Mouse (Mus musculus): Measurements from ENCODE around the gene Tjp1. TPM values are rescaled to one million over a fixed set of nuclear protein-coding genes. Genes with fewer than 3 reads are reported as not detected.

The Tjp1 gene
- polyA plus RNA-seq, 1 experiment: 75.2 TPM

DNA sequence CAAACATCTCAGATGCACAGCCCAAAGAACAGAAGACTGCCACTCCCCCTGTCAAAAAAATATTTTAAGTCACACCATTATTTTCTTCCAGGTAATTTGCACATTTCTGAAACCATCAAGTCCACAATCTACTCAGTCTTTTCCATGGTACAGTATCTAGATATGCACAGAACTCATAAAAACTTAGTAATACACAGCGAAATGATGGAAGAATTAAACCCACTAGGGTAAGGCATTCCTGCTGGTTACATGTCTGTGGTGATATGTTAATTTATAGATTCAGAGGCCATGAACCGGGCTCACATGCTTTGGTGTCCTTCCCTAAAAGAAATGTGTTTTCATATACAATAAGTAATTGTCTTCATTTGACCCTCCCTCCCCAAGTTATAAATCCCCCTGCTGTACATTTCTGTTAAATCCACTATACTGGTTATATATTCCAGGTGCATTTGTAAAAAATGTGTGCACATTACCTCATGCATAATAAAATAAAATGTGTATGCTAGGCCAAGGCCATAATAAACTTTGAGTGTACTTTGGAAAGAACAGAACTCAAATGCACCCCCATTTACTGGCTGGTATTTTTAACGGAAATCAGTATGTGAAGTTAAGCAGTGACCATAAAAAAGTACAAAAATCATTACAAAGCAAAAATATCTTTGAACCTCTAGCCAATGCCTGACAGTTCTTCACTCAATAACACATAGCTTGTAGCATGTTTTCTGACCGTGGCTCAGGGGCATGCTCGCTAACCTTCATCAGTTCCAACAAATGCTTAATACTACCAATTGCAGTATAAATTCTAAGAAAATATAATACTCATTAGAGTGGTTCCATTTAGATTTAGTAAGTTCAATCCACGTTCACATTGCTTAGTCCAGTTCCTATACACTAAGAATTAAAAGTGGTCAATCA is 230.6 kb downstream of the Tjp1 start:
- Histone ChIP-seq H3K4me3 (ENCODE audit: insufficient read depth, low read length) (no peak overlapping the region), H3K27ac (ENCODE audit: insufficient read depth, low read length) (no peak overlapping the region), H3K4me1 (ENCODE audit: control insufficient read depth, insufficient read depth, low read length) (no peaks in the 10 kb centered on the region)
- TF ChIP-seq CTCF (IDR thresholded peaks at IDR 0.05; ENCODE audit: borderline replicate concordance, insufficient read depth, low read length) (no peak), POLR2A (IDR thresholded peaks at IDR 0.05; ENCODE audit: low read depth, low read length) (no peak)

DNA sequence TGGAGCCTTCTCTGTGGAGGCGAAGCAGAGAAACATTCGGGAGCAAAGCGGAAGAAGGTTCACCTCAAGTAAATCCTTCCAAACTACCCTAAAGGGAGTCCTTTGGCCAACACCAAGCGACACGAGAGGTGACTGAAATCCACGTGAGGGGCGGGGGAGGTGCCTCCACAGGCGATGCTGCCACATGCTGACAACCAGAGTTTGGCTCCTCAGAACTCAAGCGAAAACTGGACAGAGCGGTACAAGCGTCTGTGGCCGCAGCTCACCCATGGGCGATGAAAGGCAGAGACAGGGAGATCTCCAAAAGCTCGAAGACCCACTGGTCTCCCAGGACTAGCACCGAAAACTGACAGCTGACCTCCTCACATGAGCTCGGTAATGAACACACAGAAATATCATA is 244.7 kb downstream of the Tjp1 start:
- Histone ChIP-seq H3K27ac (ENCODE audit: insufficient read depth, low read length) (no peak overlapping the region), H3K4me1 (ENCODE audit: control insufficient read depth, insufficient read depth, low read length) (no peaks in the 10 kb centered on the region), H3K4me3 (ENCODE audit: insufficient read depth, low read length) (no peak overlapping the region)
- TF ChIP-seq CTCF (IDR thresholded peaks at IDR 0.05; ENCODE audit: borderline replicate concordance, insufficient read depth, low read length): no peak
- TF ChIP-seq POLR2A (IDR thresholded peaks at IDR 0.05; ENCODE audit: low read depth, low read length): no peak

DNA sequence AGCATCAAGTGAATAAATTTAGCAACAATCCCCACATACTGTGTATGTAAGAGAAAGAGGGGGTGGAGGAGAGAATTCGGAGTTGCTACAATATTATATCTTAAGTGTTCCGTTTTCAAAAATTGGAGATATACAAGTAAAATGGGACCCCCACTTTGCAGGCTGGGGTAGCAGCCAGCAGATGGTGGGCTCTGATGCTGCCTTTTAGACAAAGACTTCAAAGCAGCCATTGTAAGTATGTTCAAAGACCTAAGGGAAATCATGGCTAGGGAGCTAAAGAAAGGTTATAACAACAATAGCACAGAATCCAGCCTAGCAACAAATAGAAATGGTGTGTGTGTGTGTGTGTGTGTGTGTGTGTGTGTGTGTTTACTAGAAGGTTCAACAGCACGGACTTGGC is 245.6 kb downstream of the Tjp1 start:
- no peaks in the 10 kb centered on the region for H3K4me1 ChIP-seq (ENCODE audit: control insufficient read depth, insufficient read depth, low read length)
- no peak overlapping the region for H3K27ac ChIP-seq (ENCODE audit: insufficient read depth, low read length)
- no peak overlapping the region for H3K4me3 ChIP-seq (ENCODE audit: insufficient read depth, low read length)
- TF ChIP-seq CTCF (IDR thresholded peaks at IDR 0.05; ENCODE audit: borderline replicate concordance, insufficient read depth, low read length): no peak
- no peak for TF ChIP-seq POLR2A (IDR thresholded peaks at IDR 0.05; ENCODE audit: low read depth, low read length)

DNA sequence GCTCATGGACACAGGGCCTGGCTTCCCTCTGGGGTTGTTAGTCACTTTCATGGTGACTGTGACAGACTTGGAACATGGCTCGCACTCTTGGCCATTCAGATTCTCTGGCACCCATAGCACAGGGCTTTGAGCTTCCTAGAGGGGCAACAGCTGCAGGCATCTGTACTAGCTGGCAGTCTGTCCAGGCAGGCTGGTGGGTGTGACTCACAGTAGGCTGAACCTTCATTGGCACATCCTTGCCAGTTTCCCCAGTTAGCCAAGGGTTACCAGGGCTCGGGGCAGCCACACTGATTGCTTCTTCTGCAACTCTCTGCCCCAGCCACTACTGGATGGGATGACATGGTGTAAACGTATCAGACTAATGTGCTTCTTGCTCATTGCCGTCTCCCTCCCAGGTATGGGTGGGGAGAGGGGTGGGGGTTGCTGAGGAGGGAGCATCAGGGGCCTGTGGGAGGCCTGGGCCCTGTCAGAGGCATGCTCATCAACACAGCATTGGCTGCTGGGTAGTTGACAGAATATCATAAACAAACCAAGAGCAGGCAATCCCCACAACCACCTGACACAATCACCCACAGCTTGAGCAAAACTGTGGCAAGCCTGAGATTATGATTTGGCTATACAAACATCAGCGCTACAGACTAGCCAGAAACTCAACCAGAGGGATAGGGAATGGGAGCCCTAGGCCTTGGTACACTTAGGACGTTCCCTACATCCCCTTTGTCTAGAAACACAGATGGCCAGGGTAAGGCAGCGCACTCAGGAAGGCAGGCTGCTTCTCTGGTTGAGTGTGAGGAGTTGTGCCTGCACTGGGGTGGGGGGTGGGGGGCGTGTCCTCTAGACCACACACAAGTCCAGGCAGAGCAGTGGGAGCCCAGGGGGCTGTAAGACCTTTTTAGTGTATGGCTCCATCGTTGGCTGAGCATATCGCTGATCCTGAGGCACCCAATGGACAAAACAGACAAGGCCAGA is 246.4 kb downstream of the Tjp1 start:
- H3K4me1 ChIP-seq (ENCODE audit: control insufficient read depth, insufficient read depth, low read length): no peaks in the 10 kb centered on the region
- no peak overlapping the region for H3K4me3 ChIP-seq (ENCODE audit: insufficient read depth, low read length)
- no peak for TF ChIP-seq POLR2A (IDR thresholded peaks at IDR 0.05; ENCODE audit: low read depth, low read length)
- TF ChIP-seq CTCF (IDR thresholded peaks at IDR 0.05; ENCODE audit: borderline replicate concordance, insufficient read depth, low read length): no peak
- H3K27ac ChIP-seq (ENCODE audit: insufficient read depth, low read length): no peak overlapping the region

DNA sequence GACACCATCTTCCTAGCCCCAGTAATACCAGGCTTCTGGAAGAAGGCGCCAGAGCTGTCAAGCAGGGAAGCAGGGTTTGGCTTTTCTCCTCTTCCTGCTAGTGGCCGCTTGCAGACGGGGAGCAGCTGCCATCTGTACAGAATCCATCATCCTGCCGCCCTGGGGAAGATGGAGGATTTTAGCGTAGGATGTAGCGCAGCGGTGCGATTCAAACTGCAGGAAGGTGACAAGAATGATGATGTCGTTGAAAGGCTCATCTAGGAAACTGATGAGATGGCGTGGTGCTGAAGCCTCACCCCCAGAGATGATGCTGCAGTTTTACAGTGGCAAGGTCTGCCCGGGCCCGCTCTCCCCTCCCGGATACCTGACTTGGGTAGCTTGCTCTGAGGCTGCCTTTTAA is 248.3 kb downstream of the Tjp1 start:
- Histone ChIP-seq H3K27ac (ENCODE audit: insufficient read depth, low read length) (no peak overlapping the region), H3K4me1 (ENCODE audit: control insufficient read depth, insufficient read depth, low read length) (no peaks in the 10 kb centered on the region), H3K4me3 (ENCODE audit: insufficient read depth, low read length) (no peak overlapping the region)
- TF ChIP-seq CTCF (IDR thresholded peaks at IDR 0.05; ENCODE audit: borderline replicate concordance, insufficient read depth, low read length) (no peak), POLR2A (IDR thresholded peaks at IDR 0.05; ENCODE audit: low read depth, low read length) (no peak)

DNA sequence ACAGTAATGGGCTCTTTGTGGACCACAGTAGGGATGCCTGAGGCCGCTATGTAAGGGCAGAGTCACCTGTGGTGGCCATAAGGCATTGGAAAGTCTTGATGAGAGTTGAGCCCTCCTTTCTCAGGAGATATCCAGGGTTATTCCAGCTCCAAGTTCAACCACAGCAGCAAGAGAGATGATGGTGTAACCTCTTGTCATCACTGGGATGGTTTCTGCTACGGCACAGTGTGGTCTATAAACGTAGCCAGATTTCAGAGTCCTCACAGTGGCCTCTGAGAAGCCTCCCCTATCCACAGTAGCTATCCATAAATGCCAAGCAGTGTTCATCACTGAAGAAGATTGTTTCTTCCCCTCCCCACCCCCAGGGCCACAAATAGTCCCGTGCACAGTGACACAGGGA is 251.8 kb downstream of the Tjp1 start:
- no peak overlapping the region for H3K4me3 ChIP-seq (ENCODE audit: insufficient read depth, low read length)
- H3K27ac ChIP-seq (ENCODE audit: insufficient read depth, low read length): no peak overlapping the region
- H3K4me1 ChIP-seq (ENCODE audit: control insufficient read depth, insufficient read depth, low read length): no peaks in the 10 kb centered on the region
- no peak for TF ChIP-seq POLR2A (IDR thresholded peaks at IDR 0.05; ENCODE audit: low read depth, low read length)
- TF ChIP-seq CTCF (IDR thresholded peaks at IDR 0.05; ENCODE audit: borderline replicate concordance, insufficient read depth, low read length): no peak

DNA sequence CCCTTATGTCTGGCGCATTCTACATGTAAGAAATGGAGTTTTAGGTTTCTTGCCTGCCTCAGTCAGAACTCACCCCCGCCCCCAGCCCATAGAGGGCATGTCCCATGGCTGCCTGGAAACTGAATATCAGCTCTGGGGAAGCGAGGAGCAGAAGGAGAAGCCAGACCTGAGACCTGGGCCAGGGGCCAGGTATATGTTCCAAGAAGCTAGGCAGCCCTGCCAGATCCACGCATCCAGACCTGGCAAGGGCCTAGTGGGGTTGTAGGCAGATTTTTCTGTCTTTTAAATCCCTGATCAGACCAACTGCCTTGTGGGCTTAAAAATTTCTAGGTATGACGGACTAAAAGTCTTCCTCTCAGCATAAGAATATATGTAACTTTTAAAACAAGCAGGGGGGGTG is 253.4 kb downstream of the Tjp1 start:
- H3K27ac ChIP-seq (ENCODE audit: insufficient read depth, low read length): no peak overlapping the region
- H3K4me1 ChIP-seq (ENCODE audit: control insufficient read depth, insufficient read depth, low read length): no peaks in the 10 kb centered on the region
- H3K4me3 ChIP-seq (ENCODE audit: insufficient read depth, low read length): no peak overlapping the region
- TF ChIP-seq CTCF (IDR thresholded peaks at IDR 0.05; ENCODE audit: borderline replicate concordance, insufficient read depth, low read length) (no peak), POLR2A (IDR thresholded peaks at IDR 0.05; ENCODE audit: low read depth, low read length) (no peak)

DNA sequence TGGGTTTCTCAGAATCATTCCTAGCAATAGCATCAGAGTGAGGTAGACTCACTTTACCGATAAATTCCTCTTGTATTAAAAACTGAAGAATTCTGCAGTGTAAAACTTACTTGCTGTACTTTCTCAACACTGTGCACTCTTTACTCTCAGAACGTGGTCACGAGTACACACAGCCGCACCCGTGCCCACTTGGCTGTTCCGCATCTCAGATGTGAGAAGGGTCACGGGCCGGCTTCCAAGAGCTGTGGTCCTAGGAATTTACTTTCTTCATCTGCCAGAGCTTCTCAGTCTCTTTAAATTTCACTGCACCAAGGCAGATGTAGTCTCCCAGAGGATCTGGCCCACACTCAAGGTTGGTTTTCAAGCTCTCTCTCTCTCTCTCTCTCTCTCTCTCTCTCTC is 277.9 kb downstream of the Tjp1 start:
- Histone ChIP-seq H3K27ac (ENCODE audit: insufficient read depth, low read length) (no peak overlapping the region), H3K4me3 (ENCODE audit: insufficient read depth, low read length) (no peak overlapping the region), H3K4me1 (ENCODE audit: control insufficient read depth, insufficient read depth, low read length) (no peaks in the 10 kb centered on the region)
- TF ChIP-seq CTCF (IDR thresholded peaks at IDR 0.05; ENCODE audit: borderline replicate concordance, insufficient read depth, low read length): no peak
- TF ChIP-seq POLR2A (IDR thresholded peaks at IDR 0.05; ENCODE audit: low read depth, low read length): no peak

Other genes starting within 250 kb of the Tjp1 start
- gene Tarsl2, start 117.1 kb upstream of the Tjp1 start, polyA plus RNA-seq (2011; ENCODE audit: insufficient read length, low read depth, missing spikeins): 5.6 and 8.7 TPM in 2 replicates
- gene Tm2d3, start 163.4 kb upstream of the Tjp1 start, polyA plus RNA-seq (2011; ENCODE audit: insufficient read length, low read depth, missing spikeins): 69.1 and 83.5 TPM in 2 replicates

Data from embryonic fibroblast, embryonic 13.5 days (primary cell).